ENCODE assay signal across 15 mouse cellular contexts in genomic region chr14:27347666-27348065, GRCm38 (mm10).
A peak's percentile ranks its signal among the peaks of the same experiment; 100 is the strongest.
DNase-seq lines count a peak whose midpoint lies in the region; ATAC-seq and TF ChIP-seq lines count a peak whose summit lies in the region.
"Had no signal": no experiment of that assay in that cellular context is flagged by ENCODE, and none has a peak within 500 bp of the region (broad histone marks: within the 10 kb centered on the region; RNA-seq: fewer than 3 reads in every experiment).

No protein-coding gene starts in this region.

- peak overlapping the region; percentile 35 to 91; a peak in 2 of 4 replicates for H3K27ac ChIP-seq in heart, embryonic 14.5 days (replicated peaks in 1 of 2; ENCODE audit: control insufficient read depth in 1 of 2, insufficient read depth in 1 of 2, low read depth in 2 of 2, low read length in 2 of 2)
- H3K27ac ChIP-seq in layer of hippocampus, adult 2 months, result peak overlapping the region; percentile 46; the same call in 1 of the 2 replicates
- H3K27ac ChIP-seq in ES-E14 (ENCODE audit: insufficient read depth, low read depth, low read length, poor library complexity, severe bottlenecking), result peak overlapping the region; percentile 90
- H3K27ac ChIP-seq in stomach, embryonic 16.5 days (ENCODE audit: low read length), result peak overlapping the region; percentile 27; the same call in 1 of the 2 replicates
- H3K27ac ChIP-seq: liver, embryonic 13.5 days had no signal

- H3K4me2 ChIP-seq in heart, embryonic 14.5 days (ENCODE audit: low read length), result no peak overlapping the region
- no peak overlapping the region for H3K4me2 ChIP-seq in stomach, embryonic 16.5 days (ENCODE audit: low read depth, low read length)
- H3K4me2 ChIP-seq: liver, embryonic 13.5 days had no signal

- no peak for ATAC-seq in heart, embryonic 14.5 days (ENCODE audit: insufficient number of reproducible peaks, insufficient read depth, low FRiP score, low read depth)
- ATAC-seq in stomach, embryonic 16.5 days (ENCODE audit: insufficient read depth, low FRiP score), result no peak
- ATAC-seq: forebrain, embryonic 14.5 days; hindbrain, embryonic 16.5 days; intestine, postnatal 0 days had no signal

- no peaks in the 10 kb centered on the region for H3K36me3 ChIP-seq in heart, embryonic 14.5 days (ENCODE audit: control insufficient read depth, insufficient read depth, low read length)
- H3K36me3 ChIP-seq in ES-E14 (ENCODE audit: control insufficient read depth, insufficient read depth, low read length, poor library complexity, severe bottlenecking), result no peaks in the 10 kb centered on the region
- H3K36me3 ChIP-seq in stomach, embryonic 16.5 days (ENCODE audit: control insufficient read depth, insufficient read depth, low read length), result no peaks in the 10 kb centered on the region

- no peaks in the 10 kb centered on the region for H3K27me3 ChIP-seq in heart, embryonic 14.5 days (ENCODE audit: control insufficient read depth, insufficient read depth, low read length)
- no peaks in the 10 kb centered on the region for H3K27me3 ChIP-seq in stomach, embryonic 16.5 days (ENCODE audit: control insufficient read depth, insufficient read depth, low read length)
- H3K27me3 ChIP-seq: liver, embryonic 13.5 days had no signal

- 82% methylated on average over 5 of the region's 5 CpGs for WGBS in heart, embryonic 14.5 days
- 83% methylated on average over 5 of the region's 5 CpGs for WGBS in stomach, embryonic 16.5 days

- in situ Hi-C loops in ES-E14 (cut with MboI; ENCODE audit: low sequenced_read_pairs in 2 of 2, unreplicated experiment in 2 of 2), result no loop called here

- TF ChIP-seq CTCF in layer of hippocampus, adult 2 months (conservative IDR thresholded peaks at IDR 0.05), result no peak

- DNase-seq in heart, postnatal 4 days, result no peak
- no peak for DNase-seq in layer of hippocampus, adult 2 months (ENCODE audit: low spot score in 2 of 2)
- DNase-seq in layer of hippocampus, postnatal 10 days (ENCODE audit: low spot score in 2 of 2), result no peak
- DNase-seq in ES-E14 (ENCODE audit: low read depth, low spot score), result no peak
- DNase-seq in adrenal gland, postnatal 36 days, result no peak
- DNase-seq: adrenal gland, adult 8-10 months; cerebellum, adult 18-20 months; cerebellum, postnatal 36 days; liver, embryonic 13.5 days; right cerebral cortex, adult 18-20 months had no signal

- no peaks in the 10 kb centered on the region for H3K9me3 ChIP-seq in heart, embryonic 14.5 days (ENCODE audit: control insufficient read depth, low read length)
- H3K9me3 ChIP-seq in ES-E14 (ENCODE audit: control insufficient read depth, insufficient read depth, low read depth, low read length), result no peaks in the 10 kb centered on the region
- H3K9me3 ChIP-seq in stomach, embryonic 16.5 days (replicated peaks; ENCODE audit: control insufficient read depth, low read length), result no peaks in the 10 kb centered on the region; the same call in 1 of the 2 replicates
- H3K9me3 ChIP-seq: liver, embryonic 13.5 days had no signal

- H3K9ac ChIP-seq in heart, embryonic 14.5 days (ENCODE audit: low read length), result no peak overlapping the region
- peak overlapping the region; percentile 0; the same call in 1 of the 2 replicates for H3K9ac ChIP-seq in ES-E14 (ENCODE audit: insufficient read depth, low read depth, low read length, poor library complexity, severe bottlenecking)
- no peak overlapping the region for H3K9ac ChIP-seq in stomach, embryonic 16.5 days (ENCODE audit: low read length)
- H3K9ac ChIP-seq: liver, embryonic 13.5 days had no signal

- H3K4me3 ChIP-seq in heart, embryonic 14.5 days (ENCODE audit: control insufficient read depth in 1 of 2, insufficient read depth in 1 of 2, low read depth in 1 of 2, low read length in 2 of 2), result no peak overlapping the region
- no peak overlapping the region for H3K4me3 ChIP-seq in layer of hippocampus, adult 2 months
- no peak overlapping the region for H3K4me3 ChIP-seq in ES-E14 (ENCODE audit: insufficient read depth in 1 of 2, low read depth in 1 of 2, low read length in 2 of 2, poor library complexity in 1 of 2, severe bottlenecking in 1 of 2)
- no peak overlapping the region for H3K4me3 ChIP-seq in stomach, embryonic 16.5 days (replicated peaks; ENCODE audit: low read length)
- H3K4me3 ChIP-seq: liver, embryonic 13.5 days had no signal

- peaks cover 26 to 63% of the 10 kb centered on the region in 2 experiments for H3K4me1 ChIP-seq in heart, embryonic 14.5 days (ENCODE audit: control insufficient read depth in 2 of 2, insufficient read depth in 2 of 2, low read length in 2 of 2)
- peaks cover 35 to 52% of the 10 kb centered on the region in 2 experiments for H3K4me1 ChIP-seq in ES-E14 (ENCODE audit: control insufficient read depth in 2 of 2, insufficient read depth in 2 of 2, low read length in 2 of 2, poor library complexity in 1 of 2)
- H3K4me1 ChIP-seq in stomach, embryonic 16.5 days (ENCODE audit: control insufficient read depth, insufficient read depth, low read length), result peaks cover 34% of the 10 kb centered on the region

TF ChIP-seq in ES-E14, 5 proteins besides CTCF, POLR2A, EP300 and RAD21:
- TF ChIP-seq CHD2 (IDR thresholded peaks at IDR 0.05; ENCODE audit: low read depth, low read length), result no peak
- no peak for TF ChIP-seq HCFC1 (IDR thresholded peaks at IDR 0.05; ENCODE audit: borderline replicate concordance, insufficient read depth, low read length)
- no peak for TF ChIP-seq MAFK (IDR thresholded peaks at IDR 0.05; ENCODE audit: insufficient read depth, low read depth, low read length)
- no peak for TF ChIP-seq ZC3H11A (IDR thresholded peaks at IDR 0.05; ENCODE audit: borderline replicate concordance, low read depth, low read length)

Comparison
In these comparisons a context has a peak if more than half of its experiments do, and no peak if none do; other contexts are left out.
1. H3K27ac ChIP-seq: peak in every context shown above with its lines; median percentile 90 in ES-E14; 63 in heart, embryonic 14.5 days; 46 in layer of hippocampus, adult 2 months; 27 in stomach, embryonic 16.5 days.